Mouse (Mus musculus) ES-Bruce4 (cell line): Measurements from ENCODE around the gene Chrna4.

ENCODE experiments used
- CTCF ChIP-seq: IDR thresholded peaks from one replicate; pipeline ENCODE4 v1.8.1; 2011; ENCODE audit warnings: low read depth, low read length
- EP300 ChIP-seq: IDR thresholded peaks from 2 replicates; pipeline ENCODE4 v1.6.1; 2011; ENCODE audit warnings: low read depth, low read length; ENCODE audit not compliant: insufficient read depth
- POLR2A ChIP-seq: IDR thresholded peaks from one replicate; pipeline ENCODE4 v1.8.1; 2011; ENCODE audit warnings: low read length; ENCODE audit not compliant: insufficient read depth

DNA sequence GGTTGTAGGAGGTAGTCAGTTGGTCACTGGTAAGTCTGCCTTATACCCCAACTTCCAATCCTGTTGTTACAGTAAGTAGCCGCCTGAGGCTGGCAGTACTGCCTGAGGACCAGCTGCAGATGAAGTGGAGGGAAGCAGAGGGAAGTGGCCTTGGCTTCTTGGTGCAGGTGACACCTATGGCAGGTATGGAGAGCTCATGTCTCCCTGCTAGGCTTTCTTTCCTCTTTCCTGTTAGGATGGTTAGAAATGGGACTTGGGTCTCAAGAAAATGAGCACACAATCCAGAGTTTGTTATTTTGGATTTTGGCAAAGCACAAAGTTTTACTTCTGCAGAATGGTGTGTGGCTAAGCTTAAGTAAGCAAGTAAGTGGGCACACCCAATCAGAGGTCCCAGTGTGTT, 54.4 kb downstream of the Chrna4 start:
- TF ChIP-seq CTCF (no peak), EP300 (no peak), POLR2A (no peak)
